Mouse (Mus musculus) lung, embryonic 15.5 days (tissue): ENCODE data around the gene Pcsk6. TPM values are rescaled to one million over a fixed set of nuclear protein-coding genes. Genes with fewer than 3 reads are reported as not detected.

Source experiments
- ATAC-seq: fragments of 200-750 bp; cut with Nextera tagmentation; 2 replicates; pipeline ENCODE4 v1.8.0; 2017; ENCODE audit warnings: moderate number of reproducible peaks, borderline replicate concordance; ENCODE audit not compliant: low FRiP score, low TSS enrichment; ENCODE audit errors: extremely low read depth
- H3K27ac ChIP-seq: fragments of 300-500 bp; sonication (generic); 2 replicates; pipeline ENCODE4 v1.5.1; 2015; ENCODE audit warnings: moderate library complexity, mild to moderate bottlenecking, inconsistent platforms
- H3K27me3 ChIP-seq: fragments of 300-500 bp; sonication (generic); 2 replicates; pipeline ENCODE4 v1.6.1; 2015; ENCODE audit warnings: inconsistent platforms
- H3K36me3 ChIP-seq: fragments of 300-500 bp; sonication (generic); 2 replicates; pipeline ENCODE4 v1.6.1; 2015; ENCODE audit warnings: inconsistent platforms
- H3K4me1 ChIP-seq: fragments of 300-500 bp; sonication (generic); 2 replicates; pipeline ENCODE4 v1.6.1; 2015; ENCODE audit warnings: inconsistent platforms
- H3K4me2 ChIP-seq: fragments of 300-500 bp; sonication (generic); 2 replicates; pipeline ENCODE4 v1.6.1; 2015; ENCODE audit warnings: inconsistent platforms, mild to moderate bottlenecking, moderate library complexity
- H3K4me3 ChIP-seq: fragments of 300-500 bp; sonication (generic); 2 replicates; pipeline ENCODE4 v1.5.1; 2015; ENCODE audit warnings: mild to moderate bottlenecking, inconsistent platforms
- H3K9ac ChIP-seq: fragments of 300-500 bp; sonication (generic); 2 replicates; pipeline ENCODE4 v1.6.1; 2015; ENCODE audit warnings: inconsistent platforms
- H3K9me3 ChIP-seq: fragments of 300-500 bp; sonication (generic); 2 replicates; pipeline ENCODE4 v1.6.1; 2016; ENCODE audit warnings: inconsistent platforms
- WGBS: fragments of 180-500 bp; shearing (Covaris S2); methylation state at CpG from one replicate; pipeline ENCODE4 v1.1.7; 2015; 5-methylcytosine and 5-hydroxymethylcytosine counted together
- polyA plus RNA-seq: library from polyadenylated mRNA; unstranded; fragments of >200 nt; fragmentation: Nextera tagmentation; extraction: Ambion mirVana; gene quantifications from 2 replicates; pipeline ENCODE4 v1.2.1, GENCODE M21; 2015

The Pcsk6 gene
- polyA plus RNA-seq, 1 experiment from 2014 or later: 7.6 TPM

DNA sequence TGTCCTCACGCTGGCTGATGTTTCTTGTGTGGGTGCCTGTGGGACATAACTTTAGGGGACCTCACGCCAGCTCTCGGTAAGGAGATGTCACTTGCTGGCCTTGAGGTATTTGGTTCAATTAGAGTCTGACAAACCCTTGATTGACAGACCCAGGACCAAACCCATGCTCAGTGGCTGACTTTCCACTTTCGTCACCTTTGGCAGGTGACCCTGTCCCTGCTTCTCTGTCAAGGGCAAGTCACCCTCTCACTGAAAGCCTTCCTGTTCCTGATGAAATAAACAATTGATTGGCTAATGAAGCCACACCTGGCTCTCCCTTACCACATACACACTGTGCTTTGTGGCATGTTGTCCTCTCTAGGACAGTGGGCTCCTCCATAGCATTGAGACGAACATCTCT is 8.3 kb downstream of the Pcsk6 start:
- H3K9ac ChIP-seq: no peak overlapping the region
- 83% methylated on average over 5 of the region's 5 CpGs for WGBS
- 0 out of 2 replicates have a peak, but pooled peaks cover 5% of the 10 kb centered on the region for H3K4me1 ChIP-seq
- H3K4me3 ChIP-seq: no peak overlapping the region
- H3K27ac ChIP-seq: no peak overlapping the region
- H3K9me3 ChIP-seq: no peaks in the 10 kb centered on the region
- peaks cover 10% of the 10 kb centered on the region; the same call in 1 of the 2 replicates for H3K27me3 ChIP-seq
- no peak for ATAC-seq
- H3K4me2 ChIP-seq: no peak overlapping the region
- no peaks in the 10 kb centered on the region for H3K36me3 ChIP-seq

DNA sequence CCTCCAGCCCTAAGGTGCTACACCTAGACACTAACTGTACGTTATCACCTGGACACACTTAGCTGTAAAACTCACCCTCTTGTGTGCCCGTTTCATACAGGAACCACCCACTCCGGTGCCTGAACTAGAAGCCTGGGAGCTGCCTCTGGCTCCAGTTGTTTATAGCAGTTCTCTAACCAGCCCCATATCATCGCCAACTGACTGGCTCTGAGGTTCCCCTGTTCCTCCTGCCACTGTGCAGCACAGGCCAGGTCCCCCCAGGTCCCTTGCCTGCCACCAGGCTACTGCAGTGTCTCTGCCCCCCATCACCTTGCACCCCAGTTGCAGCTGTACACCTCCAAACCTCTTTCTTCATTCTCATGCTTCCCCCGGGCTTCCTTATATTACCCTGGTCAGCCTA is 8.7 kb downstream of the Pcsk6 start:
- H3K9me3 ChIP-seq: no peaks in the 10 kb centered on the region
- no peak overlapping the region for H3K27ac ChIP-seq
- H3K27me3 ChIP-seq: peaks cover 7% of the 10 kb centered on the region; the same call in 1 of the 2 replicates
- H3K4me3 ChIP-seq: no peak overlapping the region
- H3K9ac ChIP-seq: no peak overlapping the region
- no peak for ATAC-seq
- no peaks in the 10 kb centered on the region for H3K36me3 ChIP-seq
- 72% methylated on average over 5 of the region's 5 CpGs for WGBS
- H3K4me1 ChIP-seq: 0 out of 2 replicates have a peak, but pooled peaks cover 5% of the 10 kb centered on the region
- H3K4me2 ChIP-seq: no peak overlapping the region

DNA sequence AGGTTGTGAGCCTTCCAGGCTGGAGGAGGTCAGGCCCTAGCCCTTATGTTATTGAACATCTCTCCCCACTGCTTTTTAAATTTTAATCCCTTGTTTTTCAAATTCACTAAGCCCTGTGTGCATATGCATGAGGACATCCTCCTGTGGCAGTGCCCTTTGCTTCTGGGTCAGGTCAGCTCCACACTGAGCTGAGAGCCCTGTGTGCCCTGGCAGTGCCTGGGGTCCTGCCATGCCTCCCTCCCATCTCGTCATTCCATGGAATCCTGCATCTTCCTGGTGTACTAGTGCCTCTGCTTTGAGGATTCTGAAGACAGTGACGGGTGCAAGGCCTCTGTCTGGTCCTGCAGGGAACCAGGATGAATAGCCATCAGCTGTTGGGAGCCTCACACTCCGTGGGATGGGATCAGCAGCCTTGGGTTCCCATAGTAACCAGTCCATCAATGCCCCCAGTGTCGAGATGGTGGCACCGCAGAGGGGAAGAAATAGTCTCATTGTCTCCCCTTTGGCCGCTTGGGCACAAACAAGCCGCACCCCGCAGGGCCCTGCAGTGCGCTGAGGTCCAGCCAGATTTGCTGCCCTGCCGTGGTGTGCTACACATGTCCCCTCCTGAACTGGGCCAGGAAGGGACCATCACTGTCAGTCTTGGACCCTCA is 9.5 kb downstream of the Pcsk6 start:
- H3K9me3 ChIP-seq: no peaks in the 10 kb centered on the region
- no peak overlapping the region for H3K4me3 ChIP-seq
- H3K4me1 ChIP-seq: 0 out of 2 replicates have a peak, but pooled peaks cover 5% of the 10 kb centered on the region
- no peak for ATAC-seq
- H3K27ac ChIP-seq: no peak overlapping the region
- H3K36me3 ChIP-seq: no peaks in the 10 kb centered on the region
- no peak overlapping the region for H3K4me2 ChIP-seq
- peaks cover 1% of the 10 kb centered on the region; the same call in 1 of the 2 replicates for H3K27me3 ChIP-seq
- no peak overlapping the region for H3K9ac ChIP-seq
- 64% methylated on average over 10 of the region's 10 CpGs for WGBS

DNA sequence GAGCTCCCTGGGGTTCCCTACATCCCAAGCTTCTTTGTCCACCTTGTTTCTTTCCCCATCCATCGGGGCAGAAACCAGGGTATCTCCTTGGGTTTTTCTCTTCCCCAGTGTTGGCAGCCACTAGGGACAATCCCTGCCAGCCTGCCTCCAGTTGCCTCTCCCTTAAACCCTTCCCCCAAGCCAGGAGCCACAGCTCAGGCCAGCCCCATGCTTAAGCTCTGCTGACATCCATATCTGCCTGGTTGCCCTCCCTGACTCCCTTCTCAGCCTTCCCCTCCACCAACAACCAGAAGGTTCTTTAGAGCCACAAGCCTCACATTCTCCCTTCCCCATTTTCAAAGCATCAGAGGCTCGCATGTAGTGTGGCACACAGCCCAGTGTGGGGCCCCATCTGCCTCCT is 10.3 kb downstream of the Pcsk6 start:
- no peak for ATAC-seq
- Histone ChIP-seq H3K4me1 (0 out of 2 replicates have a peak, but pooled peaks cover 5% of the 10 kb centered on the region), H3K4me3 (no peak overlapping the region), H3K27me3 (peaks cover 3% of the 10 kb centered on the region; the same call in 1 of the 2 replicates), H3K36me3 (no peaks in the 10 kb centered on the region), H3K4me2 (no peak overlapping the region), H3K9me3 (no peaks in the 10 kb centered on the region), H3K9ac (no peak overlapping the region), H3K27ac (no peak overlapping the region)
- WGBS: 65% methylated on average over 2 of the region's 2 CpGs

DNA sequence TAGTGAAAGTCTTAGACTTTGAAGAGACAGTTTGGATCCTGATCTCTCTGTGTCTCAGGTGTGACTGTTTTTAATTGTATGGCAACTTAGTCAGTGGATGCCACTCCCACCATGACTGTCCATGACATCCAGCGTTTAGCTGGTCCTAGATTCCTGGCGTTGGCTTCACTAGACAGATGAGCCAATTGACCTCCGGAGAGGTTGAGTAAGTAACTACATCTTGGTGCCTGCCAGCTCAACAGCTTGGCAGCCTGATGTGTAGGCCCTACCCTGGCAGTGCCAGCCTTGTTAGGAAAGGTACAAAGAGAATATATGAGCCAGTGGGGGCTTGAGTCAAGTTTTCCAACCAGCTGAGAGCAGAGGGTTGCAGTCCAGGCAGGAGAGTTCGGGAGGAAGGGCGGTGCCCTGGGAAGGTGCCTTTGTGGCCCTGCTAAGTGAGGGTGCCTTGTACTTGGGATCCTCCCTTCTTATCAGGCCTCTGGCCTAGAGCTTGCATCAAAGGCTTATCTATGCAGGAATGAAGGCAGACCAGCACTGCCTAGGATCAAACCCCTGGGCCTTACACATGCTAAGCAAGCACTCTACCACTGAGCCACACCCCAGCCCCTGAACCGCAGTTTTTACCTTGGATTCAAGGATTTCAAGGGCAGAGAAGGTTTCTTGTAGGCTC is 11.8 kb downstream of the Pcsk6 start:
- ATAC-seq: peak; percentile 46; the same call in 1 of the 2 replicates
- Histone ChIP-seq H3K9ac (no peak overlapping the region), H3K27me3 (peaks cover 3% of the 10 kb centered on the region; the same call in 1 of the 2 replicates), H3K4me1 (0 out of 2 replicates have a peak, but pooled peaks cover 5% of the 10 kb centered on the region), H3K9me3 (no peaks in the 10 kb centered on the region), H3K4me2 (no peak overlapping the region), H3K27ac (no peak overlapping the region), H3K36me3 (no peaks in the 10 kb centered on the region), H3K4me3 (no peak overlapping the region)
- 73% methylated on average over 6 of the region's 6 CpGs for WGBS

DNA sequence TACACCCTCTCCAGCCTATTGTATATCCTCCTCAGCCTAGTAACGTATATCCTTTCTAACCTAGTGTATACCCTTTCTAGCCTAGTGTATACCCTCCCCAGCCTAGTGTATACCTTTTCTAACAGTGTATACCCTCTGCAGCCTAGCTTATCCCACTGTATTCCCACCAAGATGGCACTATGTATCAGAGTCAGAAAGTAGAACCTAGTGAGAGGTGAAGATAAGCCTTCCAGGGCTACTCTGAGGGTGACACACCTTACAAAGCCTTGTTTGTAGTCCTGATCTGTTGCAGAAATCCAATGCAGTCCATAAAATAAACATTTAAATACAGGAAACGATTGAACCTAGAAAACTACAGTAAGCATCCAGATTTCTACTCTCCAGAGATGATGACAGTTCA is 12.4 kb downstream of the Pcsk6 start:
- no peak overlapping the region for H3K27ac ChIP-seq
- H3K9ac ChIP-seq: no peak overlapping the region
- H3K4me1 ChIP-seq: 0 out of 2 replicates have a peak, but pooled peaks cover 5% of the 10 kb centered on the region
- H3K36me3 ChIP-seq: no peaks in the 10 kb centered on the region
- ATAC-seq: no peak
- peaks cover 3% of the 10 kb centered on the region; the same call in 1 of the 2 replicates for H3K27me3 ChIP-seq
- WGBS: 64% methylated on average over 2 of the region's 2 CpGs
- no peak overlapping the region for H3K4me2 ChIP-seq
- H3K9me3 ChIP-seq: no peaks in the 10 kb centered on the region
- no peak overlapping the region for H3K4me3 ChIP-seq

DNA sequence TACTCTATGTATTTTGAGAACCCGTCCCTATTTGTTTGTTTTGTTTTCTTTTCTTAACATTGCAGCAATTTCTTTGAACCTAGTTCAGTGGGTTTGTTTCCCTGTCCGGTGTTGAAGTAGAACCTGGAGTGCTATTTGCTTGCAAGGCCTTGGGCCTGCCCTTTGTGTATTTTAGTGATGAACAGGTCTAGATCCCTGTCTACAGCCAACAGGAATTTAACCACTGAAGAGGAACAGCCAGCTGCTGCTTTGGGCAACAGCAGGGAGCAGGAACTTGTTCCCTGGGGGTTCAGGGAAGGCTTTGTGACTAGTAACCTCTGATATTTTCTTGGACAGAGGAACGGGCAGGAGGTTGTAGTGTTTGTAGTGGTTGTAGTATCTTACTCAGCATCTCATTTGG is 15.1 kb downstream of the Pcsk6 start:
- no peak for ATAC-seq
- no peaks in the 10 kb centered on the region for H3K9me3 ChIP-seq
- no peak overlapping the region for H3K4me2 ChIP-seq
- no peak overlapping the region for H3K4me3 ChIP-seq
- H3K4me1 ChIP-seq: peaks cover 23% of the 10 kb centered on the region
- no peak overlapping the region for H3K9ac ChIP-seq
- no peaks in the 10 kb centered on the region for H3K36me3 ChIP-seq
- peaks cover 3% of the 10 kb centered on the region; the same call in 1 of the 2 replicates for H3K27me3 ChIP-seq
- no peak overlapping the region for H3K27ac ChIP-seq
- 68% methylated on average over 3 of the region's 3 CpGs for WGBS

DNA sequence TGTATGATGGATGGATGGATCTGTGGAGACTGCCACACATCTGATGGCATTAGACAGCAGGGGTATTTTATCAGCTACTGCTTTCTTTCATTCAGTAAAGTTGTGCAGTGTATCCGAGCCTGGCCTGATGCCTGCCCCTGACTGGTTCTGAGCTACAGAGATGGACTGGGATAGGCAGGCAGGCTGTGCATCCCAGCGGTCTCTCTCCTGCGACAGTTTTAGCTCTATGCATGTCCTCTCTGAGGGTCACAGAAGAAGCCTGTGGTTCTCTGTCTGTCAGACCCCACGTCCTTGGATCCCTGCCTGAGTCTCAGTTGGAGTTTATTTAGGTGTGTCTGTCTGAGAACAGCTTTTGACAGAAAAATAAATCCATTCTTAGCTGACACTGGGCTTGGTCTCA is 16.7 kb downstream of the Pcsk6 start:
- Histone ChIP-seq H3K36me3 (no peaks in the 10 kb centered on the region), H3K4me1 (peaks cover 24% of the 10 kb centered on the region), H3K27ac (no peak overlapping the region), H3K27me3 (peaks cover 3% of the 10 kb centered on the region; the same call in 1 of the 2 replicates), H3K9me3 (no peaks in the 10 kb centered on the region), H3K4me2 (no peak overlapping the region), H3K4me3 (no peak overlapping the region), H3K9ac (no peak overlapping the region)
- WGBS: 41% methylated on average over 4 of the region's 4 CpGs
- ATAC-seq: no peak

DNA sequence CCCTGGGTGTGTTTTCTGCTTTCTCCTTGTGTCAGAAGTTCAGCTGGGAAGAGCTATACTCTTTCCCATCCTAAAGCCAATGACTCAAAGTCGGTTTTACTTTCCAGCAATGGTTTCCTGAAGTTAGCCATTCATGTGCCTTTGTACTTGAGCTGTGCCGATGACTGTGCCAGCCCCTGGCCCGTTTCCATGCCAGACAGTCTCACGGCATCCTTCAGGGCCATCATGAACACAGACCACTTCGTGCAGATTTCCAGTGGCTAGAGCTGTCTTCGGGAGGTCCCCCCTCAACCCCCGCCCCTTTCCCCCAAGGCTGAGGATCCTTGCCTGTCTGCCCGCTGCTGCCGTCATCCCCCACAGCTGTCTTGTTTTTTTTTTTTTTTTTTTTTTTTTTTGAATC is 17.8 kb downstream of the Pcsk6 start:
- no peak for ATAC-seq
- H3K27me3 ChIP-seq: peaks cover 3% of the 10 kb centered on the region; the same call in 1 of the 2 replicates
- H3K4me2 ChIP-seq: no peak overlapping the region

DNA sequence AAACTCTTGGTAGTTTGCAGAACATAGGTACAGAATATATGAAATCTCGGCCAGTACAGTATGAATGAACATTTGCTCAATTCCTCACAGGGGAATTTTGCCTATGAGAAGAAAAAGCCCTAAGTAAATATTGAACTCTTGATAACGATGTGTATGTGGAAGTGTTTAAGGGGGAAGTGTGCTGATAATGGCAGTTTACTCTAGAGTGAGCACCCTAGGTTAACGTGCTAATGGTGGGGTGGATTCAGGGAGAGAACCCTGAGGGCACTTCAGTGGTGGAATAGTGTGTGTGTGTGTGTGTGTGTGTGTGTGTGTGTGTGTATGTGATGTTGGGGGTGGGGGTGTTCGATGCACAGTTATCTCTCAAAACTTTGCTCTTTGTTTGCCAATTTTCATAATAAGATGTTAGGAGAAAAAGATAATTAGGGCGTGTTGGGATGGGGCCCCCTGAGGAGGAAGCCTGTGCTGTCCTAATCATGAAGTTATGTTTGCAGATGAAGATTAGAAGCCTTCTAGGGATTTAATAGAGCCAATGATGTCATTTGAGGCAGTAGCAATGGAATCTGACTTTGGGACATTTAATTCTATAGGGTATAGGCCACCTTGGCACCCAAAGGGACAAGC is 19.2 kb downstream of the Pcsk6 start:
- Histone ChIP-seq H3K9ac (no peak overlapping the region), H3K36me3 (no peaks in the 10 kb centered on the region), H3K4me1 (peaks cover 19% of the 10 kb centered on the region), H3K9me3 (no peaks in the 10 kb centered on the region), H3K4me2 (peak overlapping the region; percentile 36), H3K27me3 (peaks cover 8% of the 10 kb centered on the region; the same call in 1 of the 2 replicates), H3K4me3 (no peak overlapping the region), H3K27ac (no peak overlapping the region)
- peak; percentile 81; the same call in 1 of the 2 replicates for ATAC-seq
- 31% methylated on average over 5 of the region's 5 CpGs for WGBS

More for the DNA sequence above, 17.8 kb downstream of the Pcsk6 start:
- no peaks in the 10 kb centered on the region for H3K9me3 ChIP-seq
- H3K4me3 ChIP-seq: no peak overlapping the region
- no peak overlapping the region for H3K9ac ChIP-seq
- no peak overlapping the region for H3K27ac ChIP-seq
- peaks cover 19% of the 10 kb centered on the region for H3K4me1 ChIP-seq
- no peaks in the 10 kb centered on the region for H3K36me3 ChIP-seq
- WGBS: 68% methylated on average over 9 of the region's 9 CpGs

DNA sequence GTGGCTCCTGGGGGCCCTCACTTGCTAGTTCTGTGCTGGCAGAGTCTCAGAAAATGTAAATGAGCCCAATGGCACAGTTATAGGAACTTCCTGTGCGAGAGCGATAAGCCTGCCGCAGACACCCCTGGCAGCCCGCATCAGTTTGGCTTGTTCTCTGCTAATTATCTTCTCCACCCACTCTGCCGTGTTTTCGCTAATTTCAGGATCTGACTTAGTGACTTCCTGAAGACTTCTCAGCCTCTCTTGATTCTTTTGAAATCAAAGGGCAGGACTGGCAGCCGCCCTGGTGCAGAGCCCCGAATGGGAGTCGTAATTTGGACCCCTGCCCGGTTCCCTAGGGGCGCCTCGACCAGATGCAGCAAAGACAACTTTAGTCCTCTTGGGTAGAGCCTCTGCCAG is 19.8 kb downstream of the Pcsk6 start:
- 35% methylated on average over 12 of the region's 12 CpGs for WGBS
- Histone ChIP-seq H3K27ac (no peak overlapping the region), H3K4me2 (peak overlapping the region; percentile 36), H3K9ac (no peak overlapping the region), H3K9me3 (no peaks in the 10 kb centered on the region), H3K27me3 (peaks cover 4% of the 10 kb centered on the region; the same call in 1 of the 2 replicates), H3K4me3 (no peak overlapping the region), H3K36me3 (no peaks in the 10 kb centered on the region), H3K4me1 (peaks cover 19% of the 10 kb centered on the region)
- ATAC-seq: no peak

DNA sequence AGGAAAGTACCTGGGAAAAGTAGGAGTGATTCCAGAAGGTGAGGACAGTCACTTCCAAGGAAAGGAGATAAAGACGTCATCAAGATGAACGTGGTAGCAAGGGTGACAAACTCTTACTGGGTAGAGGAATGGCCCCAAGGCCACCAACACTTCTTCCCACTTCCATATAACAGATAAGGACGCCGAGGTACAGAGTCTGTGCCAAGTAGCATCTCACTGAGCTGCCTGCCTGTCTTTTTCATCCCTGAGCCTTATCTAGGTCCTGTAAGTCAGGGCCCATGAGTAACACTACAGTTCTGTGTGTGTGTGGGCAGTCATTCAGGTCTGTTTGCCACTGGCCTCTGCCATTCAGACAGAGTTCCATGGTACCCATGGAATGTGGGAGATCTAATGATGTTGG is 23.4 kb downstream of the Pcsk6 start:
- Histone ChIP-seq H3K4me1 (peaks cover 16% of the 10 kb centered on the region), H3K4me2 (no peak overlapping the region), H3K9ac (no peak overlapping the region), H3K27me3 (peaks cover 4% of the 10 kb centered on the region; the same call in 1 of the 2 replicates), H3K36me3 (no peaks in the 10 kb centered on the region), H3K4me3 (no peak overlapping the region), H3K27ac (no peak overlapping the region), H3K9me3 (no peaks in the 10 kb centered on the region)
- WGBS: 53% methylated on average over 4 of the region's 4 CpGs
- no peak for ATAC-seq
